Mouse (Mus musculus): ENCODE results near the gene Slc6a12.

Slc6a12 gene

DNA sequence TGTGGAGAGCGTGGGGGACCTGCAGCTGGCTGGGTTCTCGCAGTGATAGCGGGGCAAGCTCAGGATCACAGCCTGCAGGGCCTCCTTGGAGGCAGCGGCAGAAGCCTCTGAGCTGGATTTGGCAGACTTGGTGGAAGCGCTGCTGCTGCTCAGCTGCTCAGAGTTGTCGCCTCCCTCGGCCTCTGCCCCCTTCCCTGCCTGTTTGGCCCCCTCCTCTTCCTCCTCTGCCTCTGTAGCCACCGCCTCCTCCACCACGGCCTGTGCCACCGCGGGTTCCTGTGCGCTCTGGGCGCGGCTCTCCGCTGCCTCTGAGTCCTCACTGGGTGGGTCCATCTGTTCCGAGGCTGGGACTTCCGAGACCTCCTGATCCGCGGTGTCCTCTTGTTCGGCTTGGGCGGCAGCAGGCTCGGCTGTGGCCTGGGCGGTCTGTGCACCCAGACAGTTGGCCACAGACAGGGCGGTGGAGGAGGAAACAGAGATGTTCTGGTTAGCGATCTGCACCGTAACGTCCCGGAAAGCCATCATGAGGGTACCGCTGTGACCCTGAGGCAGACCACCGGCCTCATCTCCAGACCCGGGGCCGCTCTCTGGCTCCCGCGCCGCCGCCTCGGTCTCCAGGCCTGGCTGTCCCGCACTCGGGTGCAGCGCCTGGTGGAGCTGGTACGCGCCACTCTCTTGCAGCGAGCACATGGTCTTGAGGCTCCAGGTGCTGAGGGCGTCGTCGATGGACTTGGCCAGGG lies 69.9 kb downstream of the Slc6a12 start:
- DNase-seq (ENCODE audit: low read depth) = no peak

Data from 416B (cell line).